Mouse (Mus musculus): ENCODE measurements around the gene Guk1.
"Not testable (repeated sequence)": the region's sequence is repeated elsewhere in the genome, so short reads cannot be mapped to it uniquely, and the experiment has no call there.

The Guk1 gene

DNA sequence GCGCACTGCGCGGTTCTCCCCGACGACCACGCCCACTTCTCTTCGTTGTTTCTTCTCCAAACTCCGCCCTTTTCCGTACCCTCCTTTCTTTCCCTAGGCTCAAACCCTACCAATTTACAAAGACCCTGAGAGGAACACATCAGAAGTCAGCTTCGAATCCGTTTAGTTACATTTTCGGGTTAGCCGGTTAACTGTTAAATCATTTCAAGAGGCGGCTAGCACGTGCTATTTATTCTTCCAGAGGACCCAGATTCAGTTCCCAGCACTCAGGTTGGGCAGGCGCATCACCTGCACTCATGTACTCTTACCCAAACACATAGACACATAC lies at the start of gene Guk1:
Gene Guk1 (minus strand): TSS at position 154 of the 328 bp plus-strand sequence.
- no peak for DNase-seq (ENCODE audit: extremely low read depth, insufficient read length, low spot score)

DNA sequence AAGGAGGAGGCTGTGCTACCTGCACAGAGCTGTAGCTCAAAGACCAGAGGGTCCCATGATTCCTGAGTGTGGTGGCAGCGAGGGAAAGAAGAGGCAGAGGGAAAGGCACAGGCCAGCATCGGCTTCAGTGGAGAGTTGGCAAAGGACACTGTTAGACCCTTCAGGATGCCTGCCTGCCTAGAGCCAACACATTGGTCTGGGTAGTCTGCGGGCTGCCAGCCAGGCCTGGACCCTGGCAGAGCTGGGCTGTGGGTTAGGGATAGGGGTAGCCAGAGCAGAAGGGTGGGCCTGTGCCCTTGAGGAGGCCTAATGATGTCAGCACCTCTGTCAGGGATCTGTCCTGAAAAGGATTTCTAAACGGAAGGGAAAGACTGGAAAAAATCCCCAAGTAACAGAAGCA lies 47.8 kb upstream of the Guk1 start:
- no peak for DNase-seq (ENCODE audit: extremely low read depth, insufficient read length, low spot score)

DNA sequence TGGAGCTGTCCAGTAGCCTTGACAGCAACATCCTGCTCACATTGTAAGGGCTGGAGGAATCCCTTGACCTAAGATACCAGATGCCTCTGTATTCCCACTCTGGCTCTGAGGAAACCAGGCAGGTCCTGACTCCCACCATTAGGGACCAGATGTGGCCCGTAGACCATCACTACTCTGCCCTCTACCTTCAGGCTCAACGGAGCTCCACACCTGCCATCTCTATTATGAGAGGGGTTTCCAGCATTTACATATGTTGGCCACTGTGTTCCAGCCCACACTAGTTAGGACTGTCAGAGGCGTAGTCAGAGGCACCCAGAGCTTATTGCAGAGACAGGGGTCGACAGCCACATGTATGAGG lies 47.4 kb upstream of the Guk1 start:
- no peak for DNase-seq (ENCODE audit: extremely low read depth, insufficient read length, low spot score)

DNA sequence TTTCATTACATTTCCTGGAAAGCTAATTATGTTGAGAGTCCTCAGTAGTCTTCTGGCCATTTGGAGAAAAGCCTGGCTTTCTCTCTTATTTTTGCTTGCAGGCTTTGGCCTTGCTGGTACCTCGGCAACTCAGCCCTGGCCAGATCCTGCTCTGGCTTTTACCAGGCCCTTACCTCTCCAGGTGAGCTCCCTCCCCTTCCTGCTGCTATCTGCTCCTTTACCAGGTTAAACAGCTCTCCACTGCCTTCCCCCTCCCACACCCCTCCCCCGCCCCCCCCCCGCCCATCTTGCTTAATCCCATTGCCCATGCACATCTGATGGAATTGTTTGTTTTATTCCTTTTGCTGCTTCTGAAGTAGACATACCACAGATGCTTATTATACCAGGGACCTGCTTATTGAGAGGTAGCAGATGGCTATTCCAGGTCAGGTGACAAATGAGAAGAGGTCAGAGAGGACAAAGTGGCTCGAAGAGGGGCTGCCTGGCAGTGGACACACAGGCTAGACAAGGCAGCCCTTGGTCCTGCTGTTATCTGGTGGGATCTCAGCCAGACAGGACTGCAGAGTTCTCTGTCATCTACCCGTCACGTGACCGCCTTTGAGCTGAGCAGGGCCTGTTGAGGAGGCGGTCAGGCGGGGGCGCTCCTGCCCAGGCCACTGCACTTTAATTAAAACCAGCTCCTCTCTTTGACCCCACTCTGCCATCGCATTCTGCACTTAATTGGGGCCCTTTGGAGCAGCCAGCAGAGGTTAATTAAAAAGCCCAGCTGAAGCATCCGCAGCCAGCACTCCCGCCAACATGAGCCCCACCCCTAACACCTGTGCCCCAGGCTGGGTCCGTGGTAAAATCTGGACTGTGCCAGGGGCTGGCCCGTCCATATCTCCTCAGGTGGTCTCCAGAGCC lies 46.8 kb upstream of the Guk1 start:
- peak; percentile 43 for DNase-seq (ENCODE audit: extremely low read depth, insufficient read length, low spot score)

DNA sequence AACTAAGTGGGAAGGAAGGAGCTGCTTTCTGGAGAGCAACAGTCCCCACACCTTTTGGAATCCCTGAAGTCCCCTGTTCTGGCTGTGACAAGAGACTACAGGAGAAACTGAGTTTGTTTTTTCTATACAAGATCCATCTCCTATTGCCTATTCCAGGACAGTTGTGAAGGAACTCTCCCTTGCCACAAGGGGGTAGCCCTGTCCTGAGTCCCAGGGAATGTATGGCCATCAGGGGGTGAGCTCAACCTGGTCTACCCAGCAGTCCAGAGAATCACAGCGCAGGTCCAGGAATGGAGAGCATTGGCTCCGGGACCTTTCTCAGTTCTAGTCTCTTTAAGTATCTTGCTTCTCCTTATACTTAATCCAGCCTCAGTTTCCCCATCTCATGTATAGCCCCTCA lies 40.8 kb upstream of the Guk1 start:
- no peak for DNase-seq (ENCODE audit: extremely low read depth, insufficient read length, low spot score)

DNA sequence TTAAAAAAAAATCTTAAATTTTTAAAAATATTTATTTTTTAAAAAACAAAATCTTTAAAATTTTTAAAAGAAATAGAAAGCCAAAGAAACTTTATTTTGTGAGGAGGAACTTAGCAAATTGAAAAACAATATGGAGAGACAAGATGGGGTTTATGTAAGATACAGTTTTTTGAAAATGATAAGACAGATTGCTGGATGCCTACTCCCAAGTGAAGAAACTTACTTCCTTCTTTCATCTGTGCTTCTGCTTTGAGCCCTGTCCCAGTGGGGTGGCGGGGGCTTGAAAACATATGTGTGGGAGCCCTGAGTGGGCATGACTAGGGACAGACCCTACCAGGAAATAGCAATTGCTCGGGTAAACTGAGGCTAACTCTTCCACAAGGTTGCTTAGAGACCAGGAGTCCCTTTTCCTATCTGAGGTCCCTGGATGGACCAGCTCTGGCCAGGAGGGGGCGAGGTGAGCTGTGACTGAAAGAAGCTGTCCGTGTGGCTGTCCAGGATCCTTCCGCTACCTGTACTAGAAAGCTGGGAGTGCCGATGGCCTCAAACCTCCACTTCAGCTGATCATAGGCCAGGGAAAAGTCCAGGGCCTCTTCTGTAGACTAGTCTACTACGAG lies 38.2 kb upstream of the Guk1 start:
- DNase-seq (ENCODE audit: extremely low read depth, insufficient read length, low spot score): peak; percentile 32

DNA sequence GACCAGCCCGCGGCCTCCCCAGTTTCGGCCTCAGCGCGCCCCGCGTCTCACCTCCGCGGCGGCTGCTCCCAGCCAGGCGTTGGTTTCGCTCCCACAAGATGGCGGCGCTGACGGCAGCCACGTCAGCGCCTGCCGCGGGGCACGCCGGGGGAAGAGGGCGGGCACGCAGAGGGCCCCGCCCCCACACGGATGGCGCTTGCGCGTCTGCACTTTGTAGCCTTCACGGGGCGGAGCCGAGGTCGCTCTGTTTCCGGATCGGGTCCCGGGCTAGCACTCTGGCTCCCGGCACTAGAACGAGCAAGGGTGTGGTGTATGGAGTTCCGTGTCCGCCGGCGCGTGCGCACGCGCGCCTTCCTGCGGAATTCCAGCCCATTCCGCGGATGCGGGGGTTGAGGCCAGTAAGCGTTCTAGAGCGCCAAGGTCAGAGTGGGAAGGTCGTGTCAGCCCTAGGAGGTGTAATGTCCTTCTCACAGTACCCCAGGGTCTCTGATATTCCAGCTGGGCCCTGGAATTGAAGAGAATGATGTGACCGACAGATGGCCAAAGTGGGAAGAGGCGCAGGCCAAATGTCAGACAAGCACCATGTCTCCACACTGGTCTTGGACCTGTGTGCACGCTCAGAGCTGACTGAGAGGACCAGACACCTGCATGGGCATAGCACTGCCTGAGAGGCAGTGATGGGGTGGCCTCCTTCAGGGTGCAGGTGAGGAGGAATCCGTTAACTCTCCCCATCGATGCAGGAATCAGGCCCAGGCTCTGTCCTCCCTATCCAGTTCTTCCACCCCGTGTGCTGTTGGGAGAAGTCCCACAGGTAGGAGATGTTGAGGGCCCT lies 36.3 kb upstream of the Guk1 start, which contains the start of gene Arf1:
Gene Arf1 (minus strand): TSS at position 149 of the 832 bp plus-strand sequence.
- DNase-seq (ENCODE audit: extremely low read depth, insufficient read length, low spot score): peak; percentile 99

DNA sequence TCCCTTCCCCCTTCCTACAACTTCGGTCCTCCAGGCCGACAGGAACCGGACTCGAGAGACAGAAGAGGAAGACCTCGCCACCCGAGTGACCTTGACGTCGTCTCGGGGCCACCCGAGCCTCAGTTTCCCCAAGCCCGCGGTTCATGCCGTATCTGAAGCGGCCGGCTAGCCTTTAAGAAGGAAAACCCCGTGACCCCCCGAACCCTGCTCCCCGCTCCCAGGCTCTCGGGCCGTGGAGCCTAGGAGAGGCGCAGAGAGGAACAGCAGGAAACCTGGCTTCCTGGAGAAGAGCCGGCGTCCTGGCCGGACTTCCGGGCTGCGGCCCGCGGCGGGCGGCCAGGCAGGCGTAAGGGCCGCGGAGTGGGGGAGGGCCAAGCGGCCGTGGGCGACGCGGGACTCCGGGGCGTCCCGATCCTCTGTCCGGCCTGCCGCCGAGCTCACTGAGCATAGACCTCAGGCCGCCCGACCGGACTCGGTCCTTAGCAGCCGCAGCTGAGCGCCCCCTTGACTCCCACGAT lies 35.7 kb upstream of the Guk1 start:
- no peak for DNase-seq (ENCODE audit: extremely low read depth, insufficient read length, low spot score)

DNA sequence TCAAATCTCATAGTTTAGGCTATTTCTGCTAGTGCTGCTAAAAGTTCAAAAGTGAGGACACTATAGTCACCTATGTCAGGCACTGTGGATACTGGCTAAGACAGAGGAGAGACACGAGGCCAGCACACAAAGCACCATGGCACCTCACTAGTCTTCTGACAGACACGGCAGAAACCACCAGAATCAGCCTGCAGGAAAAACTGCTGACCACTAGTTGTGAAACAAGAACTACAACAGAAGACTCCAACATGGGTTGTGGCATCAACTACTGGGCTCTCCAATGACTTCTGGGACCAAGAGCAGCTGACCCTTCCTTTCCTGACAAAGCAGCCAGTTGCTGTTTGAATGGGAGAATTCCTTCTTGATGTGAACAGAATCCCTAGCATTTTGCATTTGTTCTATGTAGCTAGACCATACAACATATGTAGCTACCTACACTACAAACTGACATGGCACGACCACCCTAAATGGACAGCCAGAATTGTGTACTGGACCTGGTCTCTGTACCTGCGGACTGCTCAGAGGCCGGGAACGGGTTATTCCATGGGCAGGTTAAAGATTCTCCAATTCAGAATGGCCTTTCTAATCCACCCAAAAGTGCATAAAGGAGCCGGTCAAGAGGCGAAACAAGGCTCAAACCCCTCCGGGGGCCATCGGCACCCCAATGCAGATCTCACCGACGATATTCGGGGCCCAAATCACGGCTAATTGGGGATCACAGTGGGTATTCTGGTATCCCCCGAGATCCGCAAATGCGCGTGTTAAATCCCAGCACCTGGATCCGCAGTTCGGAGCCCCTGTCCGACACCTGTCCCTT lies 35.0 kb upstream of the Guk1 start:
- peak; percentile 18 for DNase-seq (ENCODE audit: extremely low read depth, insufficient read length, low spot score)

DNA sequence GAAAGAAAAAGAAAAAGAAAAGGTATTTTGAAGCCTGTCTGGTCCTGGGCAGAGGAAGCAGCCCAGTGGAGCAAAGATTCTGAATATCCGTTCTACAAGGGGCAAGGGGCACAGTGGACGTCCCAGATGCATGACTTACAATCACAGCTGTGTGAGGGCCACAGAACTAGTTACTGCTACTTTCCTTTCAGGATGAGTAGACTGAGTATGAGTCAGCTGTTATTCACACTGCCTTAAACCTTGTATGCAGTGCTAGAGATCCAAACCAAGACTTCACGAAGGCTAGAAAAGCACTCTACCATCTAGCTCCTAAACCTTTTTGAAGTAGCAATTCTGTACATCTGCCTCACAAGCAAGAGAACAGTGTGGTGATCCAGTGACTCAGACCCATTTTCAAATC lies 34.2 kb upstream of the Guk1 start:
- peak; percentile 36 for DNase-seq (ENCODE audit: extremely low read depth, insufficient read length, low spot score)

DNA sequence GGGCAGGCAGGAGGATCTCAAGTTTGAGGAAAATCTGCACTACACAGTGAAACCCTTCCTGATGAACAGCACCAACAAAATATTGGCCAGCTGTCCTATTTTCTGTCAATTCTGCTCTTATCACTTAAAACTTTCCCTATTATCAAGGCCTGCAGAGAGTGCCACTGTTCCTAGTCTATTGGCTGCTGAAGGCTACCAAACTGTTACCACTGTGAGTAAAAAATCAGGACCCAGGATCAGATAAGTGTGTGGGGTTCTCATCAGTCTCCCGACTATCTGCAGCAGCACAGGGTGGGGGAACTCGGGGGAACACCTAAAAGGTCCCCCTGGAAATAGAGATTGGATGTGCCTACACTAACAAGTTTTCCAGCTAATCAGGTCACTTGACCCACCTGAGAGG lies 33.2 kb upstream of the Guk1 start:
- no peak for DNase-seq (ENCODE audit: extremely low read depth, insufficient read length, low spot score)

DNA sequence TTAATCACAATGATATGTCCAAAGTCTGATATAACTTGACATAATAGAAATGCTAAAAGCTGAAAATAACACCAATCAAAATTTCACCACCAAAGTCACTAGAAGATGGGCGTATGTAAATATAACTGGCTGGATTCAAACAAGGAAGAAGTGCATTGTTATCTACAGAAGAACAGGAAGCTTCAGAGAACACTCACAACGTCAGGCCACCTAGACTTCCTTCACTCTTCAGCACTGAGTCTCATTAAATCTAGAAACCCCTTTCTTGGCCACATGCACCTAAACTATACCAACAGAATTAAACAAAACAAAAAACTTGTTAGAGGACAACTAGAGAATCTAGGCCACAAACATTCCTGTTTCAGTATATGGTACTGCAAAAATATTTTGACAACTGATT lies 32.5 kb upstream of the Guk1 start:
- no peak for DNase-seq (ENCODE audit: extremely low read depth, insufficient read length, low spot score)

DNA sequence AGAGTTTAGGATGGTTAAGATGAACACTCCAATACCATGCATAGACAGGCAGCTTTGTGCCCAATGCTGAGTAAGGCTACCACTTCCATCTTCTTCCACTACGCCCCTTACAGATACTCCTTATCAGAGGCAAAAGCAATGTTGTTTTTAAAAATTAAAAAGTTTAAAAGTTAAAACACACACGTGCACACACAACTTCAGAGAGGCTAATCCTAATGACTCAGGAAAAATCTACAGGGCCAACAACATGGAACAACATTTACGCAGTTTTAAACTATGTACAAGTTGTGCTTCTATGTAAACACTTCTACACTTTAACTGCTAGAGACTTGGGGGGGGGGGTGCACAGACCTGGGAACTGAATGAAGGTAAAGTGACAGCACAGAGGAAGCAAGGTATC lies 32.0 kb upstream of the Guk1 start:
- DNase-seq (ENCODE audit: extremely low read depth, insufficient read length, low spot score): no peak

DNA sequence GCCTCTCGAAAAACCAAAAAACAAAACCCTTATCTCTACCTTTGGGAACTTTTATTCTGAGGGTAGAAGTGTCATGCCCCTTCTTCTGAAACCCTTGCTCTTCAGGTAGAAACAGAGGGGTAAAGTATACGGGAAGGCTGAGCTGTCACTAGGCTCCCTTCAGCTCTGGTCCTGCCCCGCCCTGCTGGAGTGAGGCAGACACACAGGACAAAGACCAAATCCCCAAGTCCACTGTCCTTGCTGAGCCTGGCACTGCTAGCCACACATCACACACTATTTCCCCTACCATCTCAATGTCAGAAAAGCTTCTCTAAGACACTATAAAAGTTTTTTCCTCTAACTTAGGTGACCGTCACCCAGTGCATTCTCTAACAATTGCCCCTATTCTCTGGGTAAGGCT lies 30.3 kb upstream of the Guk1 start:
- no peak for DNase-seq (ENCODE audit: extremely low read depth, insufficient read length, low spot score)

DNA sequence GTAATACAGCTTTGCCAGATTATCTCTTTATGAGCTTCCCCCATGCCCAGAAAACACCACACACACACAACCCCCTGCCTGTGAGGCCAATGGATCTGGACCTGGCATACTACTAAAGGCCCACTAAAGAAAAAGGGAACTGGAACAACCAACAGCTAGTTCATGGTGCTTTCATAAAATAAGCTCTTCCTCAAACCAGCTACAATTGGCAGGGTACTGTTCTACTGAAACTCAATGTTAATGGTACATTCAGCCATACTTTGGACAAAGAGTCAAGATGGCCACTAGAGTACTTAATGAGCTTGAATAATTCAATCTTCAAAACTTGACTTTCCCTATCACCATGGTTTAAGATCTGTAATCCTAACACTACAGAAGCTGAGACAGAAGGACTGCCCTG lies 29.6 kb upstream of the Guk1 start:
- DNase-seq (ENCODE audit: extremely low read depth, insufficient read length, low spot score): no peak

DNA sequence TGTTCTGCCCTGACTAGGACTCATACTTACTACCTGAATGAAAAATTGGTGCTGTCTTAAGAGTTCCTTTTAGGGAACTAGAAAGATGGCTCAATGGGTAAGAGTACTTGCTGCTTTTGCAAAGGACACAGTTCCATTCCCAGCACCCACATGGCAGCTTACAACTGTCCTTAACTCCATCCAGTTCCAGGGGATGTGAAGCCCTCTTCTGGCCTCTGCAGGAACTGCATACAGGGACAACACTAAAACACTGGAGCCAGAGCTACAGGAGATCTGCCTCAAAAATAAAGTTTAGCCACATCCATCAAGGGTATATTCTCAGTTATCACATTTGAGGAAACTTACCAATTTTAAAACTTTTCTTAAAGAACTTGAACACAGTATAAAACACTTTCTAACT lies 27.1 kb upstream of the Guk1 start:
- DNase-seq (ENCODE audit: extremely low read depth, insufficient read length, low spot score): no peak

DNA sequence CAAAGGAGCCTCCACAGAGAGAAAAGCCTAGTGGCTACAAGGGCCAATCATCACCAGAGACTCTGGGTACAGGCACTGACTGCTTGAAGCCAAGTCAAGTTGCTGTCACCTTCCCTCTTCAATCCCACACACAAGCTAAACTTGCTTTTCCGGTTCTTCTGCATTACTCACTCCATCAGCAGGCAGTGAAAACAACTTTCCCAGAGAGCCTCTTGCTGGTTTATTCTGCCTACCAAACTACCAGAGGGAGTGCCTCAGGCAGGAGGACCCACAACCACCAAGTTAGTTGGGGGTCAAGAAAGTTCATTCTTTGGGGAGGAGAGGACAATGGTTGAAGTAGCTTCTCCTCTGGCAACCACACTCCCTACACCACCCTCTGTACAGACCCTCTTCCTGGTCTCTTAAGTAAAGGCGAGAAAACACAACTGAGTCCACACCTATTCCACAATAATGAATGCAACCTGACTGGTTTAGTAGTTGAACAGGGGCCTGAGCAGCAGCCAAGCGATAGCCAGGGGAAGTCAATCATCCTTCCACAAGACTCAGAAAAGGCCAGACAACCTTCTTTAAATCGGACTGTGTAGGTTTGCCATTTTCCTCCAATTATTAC lies 26.5 kb upstream of the Guk1 start:
- DNase-seq (ENCODE audit: extremely low read depth, insufficient read length, low spot score): no peak

DNA sequence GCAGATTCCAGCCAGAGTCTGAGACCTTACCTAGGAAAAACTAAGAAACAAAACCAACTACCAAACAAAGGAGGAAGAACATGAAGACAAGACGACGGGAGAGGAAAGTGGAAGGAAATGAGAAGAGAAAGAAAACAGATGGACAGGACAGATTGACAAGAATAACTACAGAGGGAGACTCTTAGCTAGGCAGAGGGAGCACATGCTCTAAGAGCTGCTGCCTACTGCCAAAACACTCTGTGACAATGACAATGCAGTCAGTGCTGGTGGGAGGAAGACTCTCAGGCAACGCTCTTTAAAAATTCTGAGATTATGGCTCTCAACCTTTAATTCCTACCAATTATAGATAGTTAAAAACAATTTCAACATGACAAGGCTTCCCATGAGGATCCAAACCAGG lies 24.9 kb upstream of the Guk1 start:
- DNase-seq (ENCODE audit: extremely low read depth, insufficient read length, low spot score): no peak

DNA sequence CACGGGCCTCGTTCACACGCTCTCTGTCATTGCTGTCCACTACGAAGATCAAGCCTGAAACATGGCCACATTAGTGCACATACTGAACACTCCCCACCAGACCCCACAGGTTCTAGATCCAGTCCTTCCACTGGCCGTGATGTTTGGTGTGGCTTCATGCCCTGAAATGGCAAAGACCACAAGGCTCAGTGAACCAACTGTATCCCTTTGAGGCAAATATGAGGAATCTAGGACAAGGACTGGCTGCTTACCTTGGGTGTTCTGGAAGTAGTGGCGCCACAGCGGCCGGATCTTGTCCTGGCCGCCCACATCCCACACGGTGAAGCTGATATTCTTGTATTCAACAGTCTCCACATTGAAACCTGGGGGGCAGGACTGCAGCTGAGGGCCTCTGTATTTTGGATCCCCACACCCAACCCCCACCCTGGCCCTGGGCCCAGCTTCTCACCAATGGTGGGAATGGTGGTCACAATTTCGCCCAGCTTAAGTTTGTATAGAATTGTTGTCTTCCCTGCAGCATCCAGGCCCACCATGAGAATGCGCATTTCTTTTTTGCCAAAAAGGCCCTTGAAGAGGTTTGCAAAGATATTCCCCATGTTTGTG lies 21.0 kb upstream of the Guk1 start:
- DNase-seq (ENCODE audit: extremely low read depth, insufficient read length, low spot score): no peak

DNA sequence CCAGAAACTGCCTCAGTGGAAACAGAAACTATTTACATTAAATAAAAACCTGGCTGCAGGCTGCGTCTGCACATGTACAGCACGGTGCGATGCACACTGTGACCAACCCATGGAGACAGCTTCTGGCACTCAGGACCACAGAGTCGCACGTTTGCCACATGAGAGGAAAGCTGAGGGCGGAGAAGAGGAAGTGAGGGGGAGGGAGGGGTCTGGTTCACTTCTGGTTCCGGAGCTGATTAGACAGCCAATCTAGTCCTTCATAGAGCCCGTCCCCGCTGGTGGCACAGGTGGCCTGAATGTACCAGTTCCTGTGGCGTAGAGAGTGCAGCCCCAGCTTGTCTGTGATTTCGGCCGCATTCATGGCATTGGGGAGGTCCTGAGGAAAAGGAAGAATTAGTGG lies 20.3 kb upstream of the Guk1 start:
- not testable (repeated sequence) for DNase-seq (ENCODE audit: extremely low read depth, insufficient read length, low spot score)

All from 3134 (cell line).